Mouse (Mus musculus) myocyte (in vitro differentiated cells): ENCODE measurements at regions not wholly inside any gene's neighbourhood (a gene's known extent, or its start where the extent isn't known, plus 50 kb on each side); places are given as distances from the start of the nearest gene placed in this dataset.

ENCODE experiments used
- H3K27me3 ChIP-seq: one replicate; pipeline ENCODE4 v1.6.1; 2011; ENCODE audit not compliant: control insufficient read depth, insufficient read depth, insufficient read length
- H3K36me3 ChIP-seq: one replicate; pipeline ENCODE4 v1.6.1; 2011; ENCODE audit not compliant: control insufficient read depth, insufficient read depth
- H3K4me2 ChIP-seq: one replicate; pipeline ENCODE4 v1.6.1; 2011; ENCODE audit warnings: low read depth, control low read depth
- H3K4me3 ChIP-seq: one replicate; pipeline ENCODE4 v1.5.1; 2011; ENCODE audit warnings: mild to moderate bottlenecking, control low read depth, moderate library complexity
- H3K79me2 ChIP-seq: one replicate; pipeline ENCODE4 v1.6.1; 2011; ENCODE audit not compliant: control insufficient read depth, insufficient read depth
- H3ac ChIP-seq: one replicate; pipeline ENCODE4 v1.6.1; 2011; ENCODE audit not compliant: control insufficient read depth, insufficient read length
- CEBPB ChIP-seq: IDR thresholded peaks from 2 replicates; pipeline ENCODE4 v1.6.1; 2011; ENCODE audit warnings: mild to moderate bottlenecking, moderate library complexity; ENCODE audit not compliant: poor library complexity, insufficient read depth, severe bottlenecking
- E2F4 ChIP-seq: IDR thresholded peaks from one replicate; pipeline ENCODE4 v1.6.1; 2011; ENCODE audit warnings: mild to moderate bottlenecking, control low read depth, moderate library complexity; ENCODE audit not compliant: insufficient read depth
- MAX ChIP-seq: IDR thresholded peaks from one replicate; pipeline ENCODE4 v1.6.1; 2011; ENCODE audit warnings: low read depth, mild to moderate bottlenecking, control low read depth
- MYOD1 ChIP-seq, 3 experiments: IDR thresholded peaks; one replicate each; pipeline ENCODE4 v1.6.1; 2011; ENCODE audit warnings: control low read depth in 2 of 3, low read depth in 2 of 3, mild to moderate bottlenecking in 2 of 3, moderate library complexity in 1 of 3; ENCODE audit not compliant: insufficient read length in 2 of 3, control insufficient read depth in 1 of 3
- MYOG ChIP-seq, 3 experiments: IDR thresholded peaks; one replicate each; pipeline ENCODE4 v1.6.1; 2011; ENCODE audit warnings: control low read depth in 2 of 3, low read depth in 2 of 3, mild to moderate bottlenecking in 2 of 3; ENCODE audit not compliant: insufficient read length in 2 of 3, control insufficient read depth in 1 of 3, insufficient read depth in 1 of 3
- POLR2A ChIP-seq: IDR thresholded peaks from one replicate; pipeline ENCODE4 v1.6.1; 2011; ENCODE audit warnings: low read depth, mild to moderate bottlenecking, control low read depth, moderate library complexity; ENCODE audit not compliant: insufficient read length
- POLR2AphosphoS2 ChIP-seq: IDR thresholded peaks from one replicate; pipeline ENCODE4 v1.6.1; 2011; ENCODE audit warnings: low read depth, control low read depth; ENCODE audit not compliant: insufficient read length
- REST ChIP-seq: IDR thresholded peaks from one replicate; pipeline ENCODE4 v1.6.1; 2011; ENCODE audit warnings: mild to moderate bottlenecking, control low read depth, moderate library complexity; ENCODE audit not compliant: insufficient read depth, insufficient read length
- SRF ChIP-seq: IDR thresholded peaks from one replicate; pipeline ENCODE4 v1.6.1; 2011; ENCODE audit warnings: low read depth; ENCODE audit not compliant: control insufficient read depth, insufficient read length
- TCF12 ChIP-seq: IDR thresholded peaks from one replicate; pipeline ENCODE4 v1.6.1; 2011; ENCODE audit warnings: mild to moderate bottlenecking, control low read depth; ENCODE audit not compliant: poor library complexity, insufficient read depth, severe bottlenecking
- TCF3 ChIP-seq: IDR thresholded peaks from one replicate; pipeline ENCODE4 v1.6.1; 2011; ENCODE audit warnings: low read depth, control low read depth; ENCODE audit not compliant: insufficient read length
- USF1 ChIP-seq: IDR thresholded peaks from one replicate; pipeline ENCODE4 v1.6.1; 2011; ENCODE audit warnings: low read depth, mild to moderate bottlenecking, control low read depth, moderate library complexity

- no peaks in the 10 kb centered on the region for H3K36me3 ChIP-seq
- no peak overlapping the region for H3ac ChIP-seq
- TF ChIP-seq POLR2A (no peak), CEBPB (no peak), REST (no peak), TCF3 (no peak), MYOD1 (IDR thresholded peaks at IDR 0.05; ENCODE audit: control insufficient read depth in 1 of 3, insufficient read length in 2 of 3, low read depth in 2 of 3) (no peak)
- H3K27me3 ChIP-seq, result no peaks in the 10 kb centered on the region
- H3K4me3 ChIP-seq, result no peak overlapping the region
- H3K4me2 ChIP-seq, result no peak overlapping the region
- no peaks in the 10 kb centered on the region for H3K79me2 ChIP-seq
Observed at GRCm38 (mm10) chr13:102507916-102508315, 185.4 kb upstream of the Cd180 start.

GRCm38 (mm10) chr13:102510733-102511279, 182.6 kb upstream of the Cd180 start:
- Histone ChIP-seq H3K79me2 (no peaks in the 10 kb centered on the region), H3K4me3 (no peak overlapping the region), H3K4me2 (no peak overlapping the region), H3K27me3 (no peaks in the 10 kb centered on the region), H3K36me3 (no peaks in the 10 kb centered on the region), H3ac (no peak overlapping the region)
- no peak for TF ChIP-seq SRF
- TF ChIP-seq MAX, result no peak
- TF ChIP-seq TCF3, result no peak
- TF ChIP-seq CEBPB, result no peak
- TF ChIP-seq POLR2A, result no peak
- TF ChIP-seq MYOG (IDR thresholded peaks at IDR 0.05; ENCODE audit: control insufficient read depth in 1 of 3, insufficient read depth in 1 of 3, insufficient read length in 2 of 3, low read depth in 2 of 3), result no peak
- TF ChIP-seq MYOD1 (IDR thresholded peaks at IDR 0.05; ENCODE audit: control insufficient read depth in 1 of 3, insufficient read length in 2 of 3, low read depth in 2 of 3), result no peak

- Histone ChIP-seq H3K4me2 (no peak overlapping the region), H3K36me3 (no peaks in the 10 kb centered on the region), H3K4me3 (no peak overlapping the region), H3K27me3 (no peaks in the 10 kb centered on the region), H3K79me2 (no peaks in the 10 kb centered on the region), H3ac (no peak overlapping the region)
- TF ChIP-seq USF1 (no peak), CEBPB (no peak), SRF (no peak), TCF12 (no peak), MYOG (IDR thresholded peaks at IDR 0.05; ENCODE audit: control insufficient read depth in 1 of 3, insufficient read depth in 1 of 3, insufficient read length in 2 of 3, low read depth in 2 of 3) (no peak), E2F4 (no peak), TCF3 (no peak), REST (no peak), MAX (no peak), POLR2AphosphoS2 (no peak), POLR2A (no peak), MYOD1 (IDR thresholded peaks at IDR 0.05; ENCODE audit: control insufficient read depth in 1 of 3, insufficient read length in 2 of 3, low read depth in 2 of 3) (no peak)
Observed at GRCm38 (mm10) chr13:102518169-102518882, 175.0 kb upstream of the Cd180 start.

GRCm38 (mm10) chr13:102521427-102521826, 171.9 kb upstream of the Cd180 start:
- no peaks in the 10 kb centered on the region for H3K79me2 ChIP-seq
- no peak overlapping the region for H3K4me2 ChIP-seq
- H3ac ChIP-seq, result no peak overlapping the region
- TF ChIP-seq REST, result no peak
- no peak for TF ChIP-seq SRF
- TF ChIP-seq TCF3, result no peak
- TF ChIP-seq POLR2A, result no peak
- no peak for TF ChIP-seq CEBPB
- no peak for TF ChIP-seq E2F4
- TF ChIP-seq MYOG (IDR thresholded peaks at IDR 0.05; ENCODE audit: control insufficient read depth in 1 of 3, insufficient read depth in 1 of 3, insufficient read length in 2 of 3, low read depth in 2 of 3), result no peak
- no peak for TF ChIP-seq MAX
- TF ChIP-seq MYOD1 (IDR thresholded peaks at IDR 0.05; ENCODE audit: control insufficient read depth in 1 of 3, insufficient read length in 2 of 3, low read depth in 2 of 3), result no peak
- TF ChIP-seq TCF12, result no peak
- no peak for TF ChIP-seq USF1
- no peak for TF ChIP-seq POLR2AphosphoS2
- H3K36me3 ChIP-seq, result no peaks in the 10 kb centered on the region
- no peak overlapping the region for H3K4me3 ChIP-seq
- no peaks in the 10 kb centered on the region for H3K27me3 ChIP-seq

- Histone ChIP-seq H3K36me3 (no peaks in the 10 kb centered on the region), H3K4me2 (no peak overlapping the region), H3K79me2 (no peaks in the 10 kb centered on the region), H3K27me3 (no peaks in the 10 kb centered on the region), H3ac (no peak overlapping the region), H3K4me3 (no peak overlapping the region)
- no peak for TF ChIP-seq MYOD1 (IDR thresholded peaks at IDR 0.05; ENCODE audit: control insufficient read depth in 1 of 3, insufficient read length in 2 of 3, low read depth in 2 of 3)
- no peak for TF ChIP-seq REST
- TF ChIP-seq CEBPB, result no peak
- TF ChIP-seq POLR2AphosphoS2, result no peak
- no peak for TF ChIP-seq MAX
- TF ChIP-seq TCF12, result no peak
- TF ChIP-seq POLR2A, result no peak
Observed at GRCm38 (mm10) chr13:102522080-102522479, 171.3 kb upstream of the Cd180 start.
